Mouse (Mus musculus) adrenal gland, postnatal 0 days (tissue): ENCODE measurements around the gene Tfdp2. TPM values are rescaled to one million over a fixed set of nuclear protein-coding genes. Genes with fewer than 3 reads are reported as not detected.

ENCODE experiments used
- polyA plus RNA-seq: library from polyadenylated mRNA; unstranded; fragments of >200 nt; fragmentation: Nextera tagmentation; extraction: Ambion mirVana; gene quantifications from 2 replicates; pipeline ENCODE4 v1.2.1, GENCODE M21; 2015

The Tfdp2 gene
- polyA plus RNA-seq: 42.4 and 75.2 TPM in 2 replicates

GRCm38 (mm10) chr9:96195885-96196622 is at the start of gene Tfdp2:
Gene Tfdp2, plus strand, starts transcription at chr9:96196275.

GRCm38 (mm10) chr9:96364141-96364838 is 168.2 kb downstream of the Tfdp2 start, which contains the start of gene Atp1b3:
Gene Atp1b3, minus strand, starts transcription at chr9:96364442.

Other genes starting within 250 kb of the Tfdp2 start
- 7.7 and 15.2 TPM in 2 replicates for gene Xrn1, start 241.5 kb upstream of the Tfdp2 start, polyA plus RNA-seq
- 3.1 and 5.4 TPM in 2 replicates for gene Gk5, start 76.9 kb upstream of the Tfdp2 start, polyA plus RNA-seq
- 167 and 178 TPM in 2 replicates for gene Atp1b3, start 168.2 kb downstream of the Tfdp2 start, polyA plus RNA-seq